Mouse (Mus musculus) midbrain, embryonic 10.5 days (tissue): ENCODE measurements around the gene Scg2. TPM values are rescaled to one million over a fixed set of nuclear protein-coding genes. Genes with fewer than 3 reads are reported as not detected.

Source experiments
- DNase-seq: peaks from one replicate; pipeline ENCODE4 v3.0.0-alpha.2; 2017; ENCODE audit warnings: low spot score
- H3K27ac ChIP-seq: fragments of 300-500 bp; sonication (generic); replicated peaks from 2 replicates; pipeline ENCODE4 v1.5.1; 2016; ENCODE audit warnings: mild to moderate bottlenecking
- H3K27me3 ChIP-seq: fragments of 300-500 bp; sonication (generic); 2 replicates; pipeline ENCODE4 v1.6.1; 2016; ENCODE audit warnings: low read depth, mild to moderate bottlenecking; ENCODE audit not compliant: poor library complexity, severe bottlenecking
- H3K36me3 ChIP-seq: fragments of 300-500 bp; sonication (generic); 2 replicates; pipeline ENCODE4 v1.6.1; 2016; ENCODE audit warnings: mild to moderate bottlenecking, moderate library complexity
- H3K4me1 ChIP-seq: fragments of 300-500 bp; sonication (generic); 2 replicates; pipeline ENCODE4 v1.6.1; 2016
- H3K4me3 ChIP-seq: fragments of 300-500 bp; sonication (generic); 2 replicates; pipeline ENCODE4 v1.5.1; 2016; ENCODE audit warnings: mild to moderate bottlenecking, moderate library complexity
- H3K9me3 ChIP-seq: fragments of 300-500 bp; sonication (generic); replicated peaks from 2 replicates; pipeline ENCODE4 v1.6.1; 2016; ENCODE audit warnings: mild to moderate bottlenecking
- WGBS: fragments of 180-500 bp; shearing (Covaris S2); methylation state at CpG from one replicate; pipeline ENCODE4 v1.1.7; 2016; 5-methylcytosine and 5-hydroxymethylcytosine counted together
- polyA plus RNA-seq: library from polyadenylated mRNA; unstranded; fragments of >200 nt; fragmentation: Nextera tagmentation; extraction: Ambion mirVana; gene quantifications from 2 replicates; pipeline ENCODE4 v1.2.1, GENCODE M21; 2016

Gene Scg2
- 2.5 and 8.1 TPM in 2 replicates for polyA plus RNA-seq

DNA sequence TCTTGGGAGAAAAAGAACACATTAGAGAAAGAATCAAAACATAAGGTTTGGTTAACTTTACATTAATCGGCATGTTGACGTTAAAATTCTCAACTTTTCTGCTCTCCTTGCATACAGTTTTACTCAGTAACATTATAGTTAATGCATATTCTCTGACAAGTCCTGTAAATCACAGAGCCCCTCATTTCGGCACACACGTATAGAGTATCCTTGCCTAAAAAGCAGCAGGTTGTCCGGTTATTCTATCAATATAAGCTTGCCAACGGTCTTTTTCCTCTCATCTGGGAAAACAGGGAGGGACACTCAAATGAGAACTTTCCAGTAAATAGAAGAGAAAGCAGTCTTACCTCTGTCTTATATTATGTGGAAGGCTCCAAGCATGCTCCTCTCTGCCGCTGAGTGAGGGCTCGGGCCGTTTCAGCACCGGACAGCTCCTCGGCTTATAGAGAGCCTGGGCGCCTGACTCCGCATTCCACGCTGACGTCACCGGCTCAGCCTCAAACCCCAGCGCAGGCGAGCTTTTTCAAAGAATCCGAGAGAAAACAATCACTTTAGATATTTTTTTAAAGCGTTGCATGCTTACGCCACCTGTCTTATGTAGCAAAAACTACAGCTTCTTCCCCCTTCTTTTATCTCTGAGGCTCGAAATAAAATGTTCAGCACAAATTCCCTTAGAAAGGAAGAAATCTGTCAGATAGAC lies at the start of gene Scg2:
Gene Scg2 (minus strand): TSS at position 512 of the 700 bp plus-strand sequence.
- Histone ChIP-seq H3K4me1 (peaks cover 6% of the 10 kb centered on the region), H3K4me3 (peak within 1 kb of the TSS; percentile 30; the same call in 1 of the 2 replicates), H3K36me3 (no peaks in the 10 kb centered on the region), H3K9me3 (no peaks in the 10 kb centered on the region), H3K27ac (no peak within 1 kb of the TSS), H3K27me3 (no peaks in the 10 kb centered on the region)
- DNase-seq, result peak; percentile 89
- WGBS, result 16% methylated on average over 22 of the region's 22 CpGs

DNA sequence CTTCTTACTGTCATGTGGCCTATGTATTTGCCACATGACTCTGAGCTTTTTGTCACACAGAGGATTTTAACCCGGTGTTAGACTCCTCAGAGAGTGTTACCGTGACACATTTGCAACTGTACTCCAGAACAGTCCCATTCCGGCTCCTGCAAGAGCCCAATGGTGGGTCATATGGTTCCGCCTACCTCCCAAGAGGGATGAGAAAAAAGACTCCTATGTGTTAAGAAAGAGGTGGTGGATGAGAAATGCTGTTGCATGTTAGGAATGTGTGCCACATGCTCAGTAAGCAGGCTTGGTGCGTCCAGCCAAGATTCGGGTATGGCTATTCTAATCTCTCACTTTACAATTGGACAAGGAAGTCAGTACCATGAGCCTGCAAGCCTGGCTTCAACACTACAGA lies 45.6 kb upstream of the Scg2 start:
- WGBS, result 94% methylated on average over 6 of the region's 6 CpGs
- no peaks in the 10 kb centered on the region for H3K27me3 ChIP-seq
- H3K27ac ChIP-seq, result no peak overlapping the region
- H3K9me3 ChIP-seq, result no peaks in the 10 kb centered on the region
- H3K4me3 ChIP-seq, result no peak overlapping the region
- no peaks in the 10 kb centered on the region for H3K36me3 ChIP-seq
- no peak for DNase-seq
- no peaks in the 10 kb centered on the region for H3K4me1 ChIP-seq

DNA sequence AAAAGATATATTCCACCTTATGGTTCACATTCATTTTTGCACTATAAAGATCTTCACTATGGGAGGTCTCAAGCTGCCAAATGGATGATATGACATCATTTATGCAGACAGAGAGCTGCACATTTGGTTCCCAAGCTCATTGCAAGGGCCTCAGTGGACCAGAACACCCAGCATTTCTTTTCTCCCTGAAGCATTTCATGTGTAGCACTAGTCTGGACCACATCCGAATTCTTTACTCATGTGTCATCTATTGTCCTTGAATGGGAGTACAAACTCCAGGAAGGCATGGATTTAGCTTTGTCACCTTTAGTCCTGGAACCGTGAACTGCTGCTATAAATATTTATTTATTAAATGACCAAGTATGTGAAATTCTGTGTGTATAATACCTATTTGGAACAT lies 30.9 kb upstream of the Scg2 start:
- Histone ChIP-seq H3K4me3 (no peak overlapping the region), H3K27me3 (no peaks in the 10 kb centered on the region), H3K9me3 (no peaks in the 10 kb centered on the region), H3K36me3 (no peaks in the 10 kb centered on the region), H3K4me1 (no peaks in the 10 kb centered on the region), H3K27ac (no peak overlapping the region)
- 86% methylated on average over 2 of the region's 2 CpGs for WGBS
- no peak for DNase-seq

GRCm38 (mm10) chr1:79469871-79470270 lies 30.0 kb upstream of the Scg2 start:
- Histone ChIP-seq H3K4me1 (no peaks in the 10 kb centered on the region), H3K27ac (no peak overlapping the region), H3K27me3 (no peaks in the 10 kb centered on the region), H3K4me3 (no peak overlapping the region), H3K36me3 (no peaks in the 10 kb centered on the region), H3K9me3 (no peaks in the 10 kb centered on the region)
- WGBS, result 92% methylated on average over 5 of the region's 5 CpGs
- DNase-seq, result no peak

DNA sequence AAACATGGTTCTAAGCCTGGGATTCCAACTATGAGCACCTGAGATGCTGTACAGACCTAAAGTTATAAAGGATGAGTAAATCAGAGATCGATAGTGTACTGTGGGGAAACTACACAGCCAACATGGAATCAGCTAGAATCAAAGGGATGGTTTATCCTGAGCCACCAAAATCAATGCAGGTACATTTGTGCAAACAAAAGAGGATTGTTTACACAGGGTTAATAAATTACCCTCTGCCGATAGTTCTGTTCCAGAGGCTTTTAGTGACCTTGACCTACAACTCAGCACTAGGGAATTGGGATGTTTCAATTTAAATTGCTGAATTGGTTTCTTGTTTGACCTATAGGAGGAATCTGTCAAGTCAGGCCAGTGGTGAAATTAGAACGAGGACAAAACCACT lies 26.7 kb upstream of the Scg2 start:
- no peak for DNase-seq
- no peaks in the 10 kb centered on the region for H3K4me1 ChIP-seq
- H3K27ac ChIP-seq, result no peak overlapping the region
- WGBS, result 81% methylated on average over 3 of the region's 3 CpGs
- no peak overlapping the region for H3K4me3 ChIP-seq
- no peaks in the 10 kb centered on the region for H3K9me3 ChIP-seq
- H3K36me3 ChIP-seq, result no peaks in the 10 kb centered on the region
- H3K27me3 ChIP-seq, result no peaks in the 10 kb centered on the region

GRCm38 (mm10) chr1:79458558-79458957 lies 18.6 kb upstream of the Scg2 start:
- no peak for DNase-seq
- WGBS, result 32% methylated on average over 5 of the region's 5 CpGs
- Histone ChIP-seq H3K36me3 (no peaks in the 10 kb centered on the region), H3K27me3 (no peaks in the 10 kb centered on the region), H3K4me3 (no peak overlapping the region), H3K4me1 (peaks cover 18% of the 10 kb centered on the region), H3K27ac (no peak overlapping the region), H3K9me3 (no peaks in the 10 kb centered on the region)

- no peaks in the 10 kb centered on the region for H3K36me3 ChIP-seq
- H3K4me3 ChIP-seq, result no peak overlapping the region
- no peaks in the 10 kb centered on the region for H3K9me3 ChIP-seq
- 10% methylated on average over 4 of the region's 4 CpGs for WGBS
- peaks cover 35% of the 10 kb centered on the region for H3K4me1 ChIP-seq
- no peak for DNase-seq
- H3K27me3 ChIP-seq, result no peaks in the 10 kb centered on the region
- no peak overlapping the region for H3K27ac ChIP-seq
These were observed 14.2 kb upstream of the Scg2 start for GRCm38 (mm10) chr1:79454164-79454563.

DNA sequence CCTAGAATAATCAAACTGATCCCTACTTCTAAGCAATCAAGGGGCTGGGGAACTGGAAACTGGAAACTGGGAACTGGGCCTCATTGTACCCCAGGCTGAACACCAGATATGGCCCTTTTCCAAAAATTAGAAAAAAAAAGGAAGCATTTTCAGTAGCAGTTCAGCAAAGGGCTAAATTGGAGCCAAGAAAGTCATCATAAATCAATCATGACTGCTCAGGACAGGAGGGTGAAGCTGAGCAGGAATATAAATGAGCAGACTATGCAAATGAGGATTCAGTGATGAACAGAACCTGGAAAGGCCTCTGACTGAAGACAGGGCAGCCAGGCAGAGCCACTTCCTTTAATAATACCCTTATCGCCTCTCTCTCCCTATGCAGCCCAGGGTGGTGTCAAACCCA lies 12.4 kb upstream of the Scg2 start:
- no peak for DNase-seq
- 63% methylated on average over 1 of the region's 1 CpGs for WGBS
- peaks cover 28% of the 10 kb centered on the region for H3K4me1 ChIP-seq
- H3K9me3 ChIP-seq, result no peaks in the 10 kb centered on the region
- H3K27me3 ChIP-seq, result no peaks in the 10 kb centered on the region
- no peaks in the 10 kb centered on the region for H3K36me3 ChIP-seq
- no peak overlapping the region for H3K4me3 ChIP-seq
- H3K27ac ChIP-seq, result no peak overlapping the region

DNA sequence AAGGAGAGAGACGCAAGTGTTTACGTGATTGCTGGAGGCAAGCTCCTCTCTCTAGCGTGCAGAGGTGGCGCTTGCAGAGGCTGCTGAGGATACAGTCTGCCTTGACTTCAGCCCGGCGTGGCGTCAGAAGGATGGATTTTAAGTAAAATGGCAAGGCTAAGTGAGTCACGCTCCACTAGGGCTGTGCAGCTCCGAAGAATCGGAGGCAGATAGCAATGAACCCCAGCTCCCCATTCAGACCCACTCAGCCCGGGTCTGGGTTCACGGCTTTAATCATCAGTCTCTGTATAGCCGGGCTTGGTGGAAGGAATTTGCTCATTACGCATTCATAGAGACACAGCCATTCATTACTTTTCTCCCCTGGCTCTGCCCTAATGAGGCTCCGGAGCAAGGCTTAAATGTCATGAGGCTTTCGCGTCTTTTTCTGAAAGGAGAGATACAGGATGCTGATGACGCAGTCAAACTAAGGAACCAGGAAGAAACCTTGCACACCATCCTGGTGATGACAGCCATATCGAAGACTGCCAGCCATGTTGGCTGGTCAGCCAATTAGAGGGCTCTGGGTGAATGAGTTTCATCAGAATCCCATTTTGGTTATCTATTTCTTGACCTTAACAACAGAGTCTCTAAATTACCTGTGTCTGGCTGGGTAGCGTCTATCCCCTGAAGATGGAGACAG lies 10.6 kb upstream of the Scg2 start:
- no peak for DNase-seq
- Histone ChIP-seq H3K9me3 (no peaks in the 10 kb centered on the region), H3K4me1 (peaks cover 28% of the 10 kb centered on the region), H3K27ac (peak overlapping the region; percentile 55), H3K27me3 (no peaks in the 10 kb centered on the region), H3K4me3 (peak overlapping the region; percentile 47), H3K36me3 (no peaks in the 10 kb centered on the region)
- WGBS, result 16% methylated on average over 20 of the region's 20 CpGs

- Histone ChIP-seq H3K4me1 (peaks cover 28% of the 10 kb centered on the region), H3K36me3 (no peaks in the 10 kb centered on the region), H3K4me3 (peak overlapping the region; percentile 47), H3K27me3 (no peaks in the 10 kb centered on the region), H3K9me3 (no peaks in the 10 kb centered on the region), H3K27ac (peak overlapping the region; percentile 55; the same call in 1 of the 2 replicates)
- WGBS, result 25% methylated on average over 6 of the region's 6 CpGs
- DNase-seq, result no peak
These were observed 10.0 kb upstream of the Scg2 start for GRCm38 (mm10) chr1:79449943-79450342.

DNA sequence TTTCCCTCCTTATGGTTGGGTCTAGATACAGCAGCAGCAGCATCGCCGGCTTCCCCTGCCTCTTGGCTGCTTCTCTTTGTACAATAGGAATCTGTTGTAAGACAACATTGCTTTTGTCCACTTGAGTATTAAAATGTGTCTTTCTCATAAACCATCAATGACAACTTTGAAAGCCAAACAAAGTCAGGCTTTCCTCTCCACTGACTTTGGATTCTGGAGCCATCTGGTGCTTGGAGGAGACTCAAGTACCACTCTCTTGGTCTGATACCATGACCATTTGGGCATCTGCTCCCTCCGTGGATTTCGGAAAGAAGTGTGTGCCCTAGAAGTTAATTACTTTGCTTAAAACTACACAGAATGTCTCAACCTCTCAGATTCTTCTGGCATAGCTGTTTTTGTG lies 5.7 kb upstream of the Scg2 start:
- H3K4me3 ChIP-seq, result no peak overlapping the region
- no peak for DNase-seq
- no peaks in the 10 kb centered on the region for H3K9me3 ChIP-seq
- 86% methylated on average over 4 of the region's 4 CpGs for WGBS
- H3K4me1 ChIP-seq, result peaks cover 7% of the 10 kb centered on the region
- no peak overlapping the region for H3K27ac ChIP-seq
- no peaks in the 10 kb centered on the region for H3K27me3 ChIP-seq
- no peaks in the 10 kb centered on the region for H3K36me3 ChIP-seq

DNA sequence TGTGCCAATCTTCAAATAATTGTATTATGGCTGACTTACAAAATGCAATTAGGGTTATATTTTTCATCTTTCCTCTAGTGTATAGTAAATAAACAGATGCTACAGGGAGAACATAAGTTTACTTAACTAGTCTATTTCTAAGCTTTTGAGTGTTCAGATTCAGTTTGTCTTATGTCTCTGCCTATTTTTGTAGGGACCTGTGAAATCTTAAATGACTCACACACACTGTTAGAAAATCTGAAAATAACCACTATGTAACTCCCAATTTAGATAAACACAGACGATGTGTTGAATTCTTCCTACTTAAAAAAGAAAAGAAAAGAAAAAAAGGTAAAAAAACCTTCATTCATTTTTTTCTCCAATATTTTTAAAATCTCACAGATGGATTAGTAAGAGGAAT lies 2.2 kb downstream of the Scg2 start:
- H3K27ac ChIP-seq, result no peak overlapping the region
- H3K36me3 ChIP-seq, result no peaks in the 10 kb centered on the region
- H3K27me3 ChIP-seq, result no peaks in the 10 kb centered on the region
- no peaks in the 10 kb centered on the region for H3K9me3 ChIP-seq
- no peak overlapping the region for H3K4me3 ChIP-seq
- no peak for DNase-seq
- WGBS, result 93% methylated on average over 1 of the region's 1 CpGs
- peaks cover 6% of the 10 kb centered on the region for H3K4me1 ChIP-seq

- Histone ChIP-seq H3K27me3 (no peaks in the 10 kb centered on the region), H3K9me3 (no peaks in the 10 kb centered on the region), H3K4me1 (peaks cover 6% of the 10 kb centered on the region), H3K36me3 (no peaks in the 10 kb centered on the region), H3K27ac (no peak overlapping the region), H3K4me3 (no peak overlapping the region)
- DNase-seq, result no peak
- 92% methylated on average over 8 of the region's 8 CpGs for WGBS
These were observed 3.2 kb downstream of the Scg2 start for GRCm38 (mm10) chr1:79436671-79437070.
